Mouse (Mus musculus) cortical plate, adult 2 months (tissue): ENCODE measurements at regions not wholly inside any gene's neighbourhood (a gene's known extent, or its start where the extent isn't known, plus 50 kb on each side); places are given as distances from the start of the nearest gene placed in this dataset.

Experiments used
- H3K27ac ChIP-seq: fragments of 200-500 bp; 2 replicates; pipeline ENCODE4 v1.5.1; 2012; ENCODE audit warnings: low read length, control low read depth, inconsistent platforms; ENCODE audit not compliant: insufficient read depth
- H3K4me1 ChIP-seq: fragments of 200-500 bp; 2 replicates; pipeline ENCODE4 v1.6.1; 2011; ENCODE audit warnings: low read length; ENCODE audit not compliant: control insufficient read depth, insufficient read depth
- H3K4me3 ChIP-seq: fragments of 200-500 bp; 2 replicates; pipeline ENCODE4 v1.5.1; 2011; ENCODE audit warnings: mild to moderate bottlenecking, low read length, control low read depth; ENCODE audit not compliant: insufficient read depth
- CTCF ChIP-seq: fragments of 200-500 bp; IDR thresholded peaks from 2 replicates; pipeline ENCODE4 v1.5.1; 2011; ENCODE audit warnings: mild to moderate bottlenecking, control low read depth, low read length; ENCODE audit not compliant: insufficient read depth; ENCODE audit errors: extremely low read depth
- POLR2A ChIP-seq: fragments of 200-500 bp; IDR thresholded peaks from 2 replicates; pipeline ENCODE4 v1.6.1; 2011; ENCODE audit warnings: mild to moderate bottlenecking, low read length, control low read depth; ENCODE audit not compliant: insufficient read depth; ENCODE audit errors: extremely low read depth

GRCm38 (mm10) chr5:35332001-35332400, 53.9 kb downstream of the Adra2c start:
- peaks cover 15% of the 10 kb centered on the region for H3K4me1 ChIP-seq
- no peak for TF ChIP-seq CTCF
- no peak for TF ChIP-seq POLR2A
- no peak overlapping the region for H3K4me3 ChIP-seq
- peak overlapping the region; percentile 47 for H3K27ac ChIP-seq

- no peak for TF ChIP-seq POLR2A
- TF ChIP-seq CTCF, result no peak
- Histone ChIP-seq H3K27ac (no peak overlapping the region), H3K4me1 (peaks cover 15% of the 10 kb centered on the region), H3K4me3 (no peak overlapping the region)
These were observed 54.4 kb upstream of the Hmx1 start for GRCm38 (mm10) chr5:35334416-35335059.

GRCm38 (mm10) chr5:35335081-35335480, 53.8 kb upstream of the Hmx1 start:
- peaks cover 15% of the 10 kb centered on the region for H3K4me1 ChIP-seq
- no peak for TF ChIP-seq POLR2A
- no peak for TF ChIP-seq CTCF
- no peak overlapping the region for H3K4me3 ChIP-seq
- H3K27ac ChIP-seq, result no peak overlapping the region
